Mouse (Mus musculus): ENCODE results near the gene Pknox2. TPM values are rescaled to one million over a fixed set of nuclear protein-coding genes. Genes with fewer than 3 reads are reported as not detected.

The Pknox2 gene
- total RNA-seq, 2 experiments from 2014 or later = not detected

DNA sequence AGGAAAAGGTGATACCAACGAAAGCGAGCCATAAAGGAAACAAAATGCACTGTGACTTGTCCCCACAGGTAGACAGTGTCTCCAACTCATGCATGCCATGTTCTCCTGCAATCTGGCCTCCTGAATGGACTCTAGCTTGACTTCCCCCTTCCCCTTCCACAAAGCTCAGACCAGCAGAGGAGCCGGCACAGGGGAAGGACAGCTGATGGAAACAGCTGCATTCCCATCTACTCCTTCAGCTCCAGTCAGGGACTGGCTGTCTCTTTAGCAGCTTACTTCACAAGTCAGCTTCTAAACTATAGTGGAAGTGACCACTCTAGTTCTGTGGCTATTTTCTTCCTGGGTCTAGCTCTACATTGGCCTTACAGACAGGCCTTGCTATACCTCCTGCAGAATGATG lies 43.0 kb downstream of the Pknox2 start:
- no peak for ATAC-seq (replicated peaks; ENCODE audit: poor library complexity, severe bottlenecking)

DNA sequence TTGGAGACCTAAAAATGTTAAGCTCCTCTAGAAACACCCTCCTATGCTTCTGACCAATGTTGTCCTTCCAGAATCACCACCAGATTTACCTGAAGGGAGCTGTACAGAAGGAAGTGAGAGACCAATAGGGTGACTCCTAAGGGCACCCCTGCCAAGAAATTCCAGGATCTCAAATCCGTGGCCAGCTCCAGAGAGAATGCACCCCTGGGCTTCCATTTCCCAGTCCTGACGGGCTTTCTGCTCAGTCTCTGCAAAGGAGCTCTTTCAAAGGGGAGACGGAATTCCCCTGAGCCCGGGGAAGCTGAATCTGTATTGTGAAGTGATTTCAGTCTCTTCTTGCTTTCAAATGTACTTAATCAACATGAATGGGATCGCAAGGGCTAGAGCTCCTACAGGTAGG lies 43.4 kb downstream of the Pknox2 start:
- no peak for ATAC-seq (replicated peaks; ENCODE audit: poor library complexity, severe bottlenecking)

DNA sequence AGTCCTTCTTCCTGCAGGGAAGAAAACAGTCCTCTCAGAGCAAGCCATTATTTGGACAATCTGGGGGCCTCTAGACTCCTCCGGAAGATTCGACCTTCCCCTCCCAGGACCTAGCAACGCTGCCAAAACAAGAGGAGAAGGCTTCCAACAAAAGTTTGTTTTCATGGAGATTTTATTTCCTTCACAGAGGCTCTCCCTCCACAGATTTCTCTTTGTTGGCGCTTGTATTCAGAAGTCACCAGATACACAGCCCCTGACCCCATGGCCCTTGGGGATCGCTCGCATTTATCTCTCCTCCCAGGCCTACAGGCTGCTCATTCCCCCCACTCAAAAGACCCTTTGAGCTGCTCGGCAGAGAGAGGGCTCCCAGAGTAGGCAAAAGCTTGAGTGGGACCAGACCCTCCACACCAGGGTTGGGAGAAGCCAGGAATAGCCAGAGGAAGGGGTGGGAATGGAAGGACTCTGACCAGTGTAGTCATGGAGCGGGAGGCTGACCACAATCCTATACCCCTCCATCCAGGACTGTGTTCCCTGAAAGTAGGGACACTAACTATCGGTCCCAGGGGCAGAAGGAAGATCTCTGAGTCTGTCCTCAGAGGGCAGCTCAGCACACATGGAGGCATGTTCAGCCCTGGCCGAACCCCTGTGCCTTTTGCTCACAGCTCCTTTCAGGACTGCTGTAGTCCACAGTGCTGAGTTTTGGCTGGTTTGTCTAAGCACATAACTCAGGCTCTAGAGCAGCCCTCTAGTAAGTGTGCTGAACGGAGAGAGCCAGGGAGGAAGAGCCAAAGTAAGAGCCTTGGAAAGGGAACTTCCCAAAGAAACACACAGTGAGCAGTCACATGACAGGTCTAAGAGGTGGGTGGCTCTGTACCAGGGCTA lies 45.9 kb downstream of the Pknox2 start:
- ATAC-seq (replicated peaks; ENCODE audit: poor library complexity, severe bottlenecking) = no peak

DNA sequence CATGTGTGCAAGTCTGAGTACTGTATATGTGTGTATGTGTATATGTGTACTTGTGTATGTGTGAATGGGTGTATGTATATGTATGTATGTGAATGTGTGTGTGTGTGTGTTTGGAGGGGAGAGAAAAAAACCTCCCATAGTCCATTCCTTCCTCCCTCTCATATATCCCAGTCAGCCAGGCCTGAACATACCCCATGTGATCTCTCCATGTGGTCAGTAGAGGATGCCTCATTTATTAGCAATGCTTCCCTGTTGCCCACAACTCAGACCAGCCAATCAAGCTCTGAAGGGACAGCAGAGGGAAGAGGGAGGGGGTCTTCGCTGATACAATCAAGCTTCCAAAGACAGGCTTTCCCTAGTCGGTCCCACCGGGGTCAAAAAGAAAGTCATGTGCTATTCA lies 47.6 kb downstream of the Pknox2 start:
- no peak for ATAC-seq (replicated peaks; ENCODE audit: poor library complexity, severe bottlenecking)

DNA sequence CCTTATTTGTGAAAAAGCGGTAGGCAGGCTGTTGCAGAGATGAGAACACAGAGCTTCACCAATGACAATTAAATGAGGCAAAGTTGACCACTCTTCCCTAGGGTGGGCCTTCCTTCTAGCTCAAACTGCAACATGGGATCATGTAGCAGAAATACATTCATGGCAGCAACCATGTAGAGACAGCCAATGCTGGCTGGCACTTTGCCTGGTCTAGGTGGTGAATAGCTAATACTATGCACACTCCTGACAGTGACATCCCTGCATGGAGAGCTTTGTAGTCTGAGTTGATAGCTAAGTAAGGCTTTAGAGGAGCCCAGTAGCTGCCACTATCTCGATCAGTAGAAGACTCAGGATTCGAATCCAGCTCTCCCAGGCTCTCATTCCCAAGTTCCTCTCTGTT lies 48.6 kb downstream of the Pknox2 start:
- no peak for ATAC-seq (replicated peaks; ENCODE audit: poor library complexity, severe bottlenecking)

DNA sequence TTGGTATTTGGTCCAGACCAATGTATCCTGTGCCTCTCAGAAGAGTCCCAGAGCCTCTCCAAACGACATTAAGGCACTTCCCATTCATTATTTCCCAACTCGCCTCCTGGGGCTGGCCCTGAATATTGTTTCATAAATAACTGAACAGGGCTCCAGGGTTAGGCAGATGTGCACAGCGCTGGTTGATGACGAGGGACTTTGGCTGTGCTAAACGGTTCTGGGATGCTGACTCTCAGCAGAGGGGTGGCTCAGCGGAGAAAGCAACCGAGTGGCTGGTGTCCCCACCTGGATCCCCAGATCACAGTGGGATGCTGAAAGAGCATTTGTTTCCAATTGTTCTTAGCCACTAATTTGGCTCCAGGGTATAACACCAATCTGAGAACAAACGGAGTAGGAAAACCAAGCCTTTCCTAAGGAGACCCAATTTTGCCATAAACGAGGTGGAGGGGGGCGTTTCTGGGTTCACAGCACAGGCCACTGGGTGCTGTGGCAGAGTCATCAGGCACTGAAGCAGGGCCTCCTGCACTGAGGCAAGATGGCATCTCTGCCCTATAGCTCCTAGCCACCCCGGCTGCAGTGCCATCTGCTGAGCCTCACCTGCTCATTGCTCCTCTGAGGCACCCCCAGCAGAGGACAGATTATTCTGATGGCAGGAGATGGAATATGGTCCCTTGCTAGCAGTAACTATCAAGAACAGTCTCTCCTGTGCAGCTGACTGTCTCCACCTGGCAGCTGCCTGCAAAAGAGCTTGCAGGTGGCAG lies 52.8 kb downstream of the Pknox2 start:
- ATAC-seq (replicated peaks; ENCODE audit: poor library complexity, severe bottlenecking) = no peak

DNA sequence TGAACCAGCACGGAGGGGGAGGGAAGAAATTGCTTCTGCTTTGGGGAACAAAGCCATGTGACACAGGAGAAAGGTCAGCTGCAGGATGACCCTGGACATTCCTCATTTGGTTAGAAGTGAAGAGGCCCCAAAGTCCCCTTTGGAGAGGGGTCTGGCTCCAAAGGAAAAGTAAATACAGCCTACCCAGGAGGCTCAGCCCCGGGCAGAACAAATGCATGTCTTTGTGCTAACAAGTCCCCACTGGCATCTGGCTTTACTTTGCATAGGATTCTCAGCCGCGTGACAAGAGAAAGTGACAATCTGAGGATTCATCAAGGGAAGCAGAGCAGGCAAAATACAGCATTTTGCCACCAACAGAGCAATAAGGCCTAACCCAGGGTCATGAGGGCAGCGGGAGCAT lies 54.1 kb downstream of the Pknox2 start:
- no peak for ATAC-seq (replicated peaks; ENCODE audit: poor library complexity, severe bottlenecking)

DNA sequence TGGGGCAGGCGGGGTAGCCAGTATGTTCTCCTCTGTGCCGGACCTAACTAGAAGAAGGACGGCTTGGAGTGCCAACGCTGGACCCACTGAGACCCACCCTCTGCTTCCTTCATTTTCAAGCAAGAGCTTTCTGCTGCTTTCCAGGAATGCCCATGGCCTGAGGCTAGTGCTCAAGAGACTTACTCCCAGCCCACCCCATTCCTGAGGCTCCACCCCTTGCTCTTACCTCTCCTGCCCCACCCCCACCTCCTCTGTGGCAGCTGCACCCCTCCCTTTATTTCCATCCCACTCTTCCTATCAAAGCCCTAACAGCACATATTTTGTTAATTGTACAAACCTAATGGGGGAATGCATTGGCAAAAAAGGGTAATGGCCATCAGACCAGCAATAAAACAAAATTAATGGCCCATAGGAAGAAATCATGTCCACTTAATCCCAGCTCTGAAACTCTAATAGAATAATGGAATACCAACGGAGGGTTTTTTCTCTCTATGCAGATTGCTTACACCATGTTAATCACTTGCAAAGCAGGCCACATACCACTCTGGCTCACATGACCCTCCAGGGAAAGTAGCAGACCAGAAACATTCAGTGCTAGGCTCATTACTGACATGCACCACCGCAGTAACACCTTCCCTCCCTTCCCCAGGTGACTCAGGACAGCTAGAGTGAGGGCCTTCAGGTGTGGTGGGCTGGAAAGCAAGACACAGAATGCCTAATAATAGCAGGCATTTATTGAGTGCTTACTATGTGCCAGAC lies 57.1 kb downstream of the Pknox2 start:
- ATAC-seq (replicated peaks; ENCODE audit: poor library complexity, severe bottlenecking) = no peak

DNA sequence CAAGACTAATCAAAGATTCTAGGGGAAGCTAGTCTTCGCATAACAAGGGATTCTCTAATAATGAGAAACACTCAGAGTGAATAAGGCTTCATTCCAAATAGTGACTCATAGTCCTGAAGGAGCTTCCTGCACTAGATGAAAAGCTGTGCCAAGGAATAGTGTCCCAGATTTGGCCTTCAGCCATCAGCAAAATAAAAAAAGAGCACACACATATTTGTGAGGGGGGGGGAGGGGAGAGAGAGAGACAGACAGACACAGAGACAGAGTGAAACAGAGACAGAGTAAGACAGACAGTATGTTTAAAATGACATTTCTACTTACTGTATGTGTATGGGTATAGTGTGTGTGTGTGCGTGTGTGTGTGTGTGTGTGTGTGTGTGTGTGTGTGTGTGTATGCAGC lies 61.8 kb downstream of the Pknox2 start:
- no peak for ATAC-seq (replicated peaks; ENCODE audit: poor library complexity, severe bottlenecking)

DNA sequence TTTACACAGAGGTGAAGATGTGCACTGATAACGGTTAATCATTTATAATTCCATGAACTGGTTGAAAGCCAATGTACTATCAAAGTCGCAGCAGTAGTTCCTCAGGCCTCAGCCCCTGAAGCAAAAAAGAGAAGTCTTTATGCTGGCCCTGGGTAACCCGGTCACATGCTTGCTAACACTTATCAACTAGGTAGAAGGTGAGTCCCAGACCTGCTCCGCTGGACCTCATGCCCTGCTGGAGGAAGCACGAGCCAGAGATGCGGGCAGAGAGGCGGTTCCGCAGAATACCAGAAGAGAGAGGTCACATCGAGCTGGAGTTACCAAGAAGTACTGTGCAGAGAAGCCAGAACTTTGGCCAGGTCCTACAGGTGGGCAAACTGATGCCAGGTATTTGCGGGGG lies 65.0 kb downstream of the Pknox2 start:
- ATAC-seq (replicated peaks; ENCODE audit: poor library complexity, severe bottlenecking) = no peak

DNA sequence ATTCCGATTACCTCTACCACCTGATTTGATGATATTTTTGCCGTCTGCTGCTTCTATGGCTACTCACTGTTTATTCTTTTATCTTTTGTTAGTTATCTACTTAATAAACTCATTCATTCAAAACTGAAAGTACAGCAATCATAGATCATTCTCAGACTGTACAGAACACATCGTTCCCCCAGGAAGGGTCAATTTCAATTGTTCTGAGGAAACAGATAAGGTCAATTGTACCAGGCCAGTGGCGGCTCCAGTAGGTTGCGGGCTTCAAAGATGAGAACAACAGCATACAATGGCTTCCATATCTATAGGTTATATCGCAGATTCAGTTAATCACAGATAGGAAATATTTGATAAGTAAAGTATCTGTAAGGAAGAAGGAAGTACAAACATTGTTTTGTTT lies 66.9 kb downstream of the Pknox2 start:
- no peak for ATAC-seq (replicated peaks; ENCODE audit: poor library complexity, severe bottlenecking)

DNA sequence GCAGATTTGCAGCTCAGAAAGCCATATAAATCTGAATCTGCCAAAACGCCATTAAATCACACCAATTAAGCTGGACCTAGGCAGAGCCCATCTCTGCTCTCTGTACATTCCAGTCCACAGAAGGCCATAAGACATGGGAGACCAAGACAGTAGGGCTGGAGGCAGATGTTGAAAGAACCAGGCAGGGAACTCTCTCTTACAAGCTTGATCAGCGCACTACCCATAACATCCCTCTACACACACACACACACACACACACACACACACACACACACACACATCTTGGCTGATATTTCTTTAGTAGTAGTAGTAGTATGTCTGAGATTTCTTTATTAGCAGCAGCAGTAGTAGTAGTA lies 70.2 kb downstream of the Pknox2 start:
- no peak for ATAC-seq (replicated peaks; ENCODE audit: poor library complexity, severe bottlenecking)

DNA sequence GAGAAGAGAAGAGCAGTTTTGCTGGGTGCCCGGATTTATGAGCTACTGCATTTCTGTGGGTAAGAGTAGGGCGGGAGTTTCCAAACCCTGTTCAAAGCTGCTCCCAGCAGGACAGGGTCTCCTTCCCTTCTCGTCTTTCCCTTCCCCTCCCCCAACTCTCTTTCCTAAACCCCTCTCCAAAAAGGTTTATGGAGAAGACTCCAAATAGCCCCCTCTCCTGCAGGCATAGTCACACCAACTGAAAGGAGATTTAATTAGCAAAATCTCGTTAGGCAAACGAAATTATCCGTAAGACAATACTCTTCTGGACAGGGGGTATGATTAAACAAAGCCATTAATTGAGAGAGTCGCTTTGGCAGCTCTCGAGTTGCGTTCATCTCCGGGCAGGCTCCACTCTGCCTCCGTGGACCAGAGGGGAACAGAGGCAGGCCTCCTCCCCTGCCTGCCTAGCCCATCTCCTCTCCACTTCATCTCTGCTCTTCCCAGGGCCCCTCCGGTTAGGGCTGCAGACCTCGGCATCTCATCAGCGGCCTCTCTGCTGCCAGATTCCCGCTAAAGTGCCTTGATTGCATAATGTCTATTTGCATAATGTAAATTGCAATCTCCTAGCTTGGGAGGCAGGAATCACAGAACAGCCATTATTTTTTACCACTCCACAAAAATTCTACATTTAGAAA lies 70.7 kb downstream of the Pknox2 start:
- ATAC-seq (replicated peaks; ENCODE audit: poor library complexity, severe bottlenecking) = no peak

DNA sequence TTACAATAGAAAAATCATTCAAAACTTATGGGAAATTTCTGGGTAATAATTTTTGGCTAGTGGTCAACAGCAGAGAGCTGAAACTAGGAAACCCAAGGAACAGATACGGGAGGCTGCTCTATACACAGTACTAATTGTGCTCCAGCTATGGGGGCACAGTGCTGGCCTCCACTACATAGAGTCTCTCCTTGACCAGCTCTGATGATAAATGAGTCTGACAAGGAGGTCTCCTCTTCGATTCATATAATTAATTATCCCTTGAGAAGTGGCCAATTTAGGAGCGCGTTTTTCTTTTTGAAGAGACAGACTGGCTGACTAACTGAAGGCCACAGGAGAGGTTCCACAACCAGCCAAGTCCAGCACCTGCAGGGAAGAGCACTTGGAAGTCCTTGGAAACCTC lies 71.3 kb downstream of the Pknox2 start:
- ATAC-seq (replicated peaks; ENCODE audit: poor library complexity, severe bottlenecking) = no peak

DNA sequence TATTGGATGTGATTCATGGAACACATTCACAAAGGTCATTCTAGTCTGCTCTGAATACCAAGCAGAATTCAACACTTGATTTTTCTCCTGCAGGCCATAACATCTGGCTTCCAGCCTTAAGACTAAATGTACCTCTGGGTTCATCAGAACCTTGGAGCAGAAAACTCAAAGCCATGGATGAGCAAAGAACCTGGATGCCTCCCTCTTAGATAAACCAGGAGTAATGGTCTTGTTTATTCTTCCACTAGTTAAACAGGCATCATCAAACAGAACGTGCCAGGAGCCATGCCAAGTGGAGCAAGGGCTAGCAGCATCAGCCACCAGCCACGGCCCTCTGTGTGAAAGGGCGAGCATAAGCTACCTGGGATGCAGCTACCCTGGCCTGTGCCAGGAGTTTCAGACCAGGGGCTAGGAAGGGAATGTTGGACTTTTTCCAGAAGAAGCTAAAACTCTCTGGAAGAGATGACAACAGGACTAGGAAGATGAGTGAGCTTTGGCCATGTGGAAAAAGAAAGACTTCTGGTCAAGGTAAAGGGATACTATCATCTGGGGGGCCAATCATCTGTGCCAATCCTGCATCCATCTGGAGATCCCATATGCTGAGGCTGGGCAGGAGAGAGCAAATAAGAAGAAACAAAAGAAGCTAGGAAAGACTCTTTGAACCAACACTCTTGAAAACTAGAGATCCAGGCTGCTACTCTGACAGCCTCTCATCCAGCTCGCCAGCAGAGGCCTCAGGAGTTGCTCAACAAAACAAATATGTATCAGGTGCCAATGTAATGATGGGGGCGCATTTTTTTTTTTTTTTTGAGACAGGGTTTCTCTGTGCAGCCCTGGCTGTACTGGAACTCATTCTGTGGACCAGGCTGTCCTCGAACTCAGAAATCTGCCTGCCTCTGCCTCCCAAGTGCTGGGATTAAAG lies 77.6 kb downstream of the Pknox2 start:
- no peak for ATAC-seq (replicated peaks; ENCODE audit: poor library complexity, severe bottlenecking)

DNA sequence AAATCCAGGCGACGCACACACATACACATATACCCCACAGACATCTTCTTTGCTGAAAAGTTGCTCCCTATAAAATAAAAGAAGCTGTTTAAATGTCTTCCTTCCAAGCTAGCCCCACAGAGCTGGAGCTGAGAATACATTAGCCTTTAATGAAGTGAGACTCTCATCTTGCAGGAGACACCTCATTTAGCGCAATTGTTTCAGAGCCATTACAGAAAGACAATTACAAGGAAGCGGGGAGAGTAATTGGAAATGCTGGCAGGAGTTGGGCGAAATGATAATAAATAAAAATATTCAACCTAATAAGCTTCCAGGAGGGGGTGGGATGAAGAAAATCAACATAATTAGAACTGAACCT lies 79.8 kb downstream of the Pknox2 start:
- no peak for ATAC-seq (replicated peaks; ENCODE audit: poor library complexity, severe bottlenecking)

DNA sequence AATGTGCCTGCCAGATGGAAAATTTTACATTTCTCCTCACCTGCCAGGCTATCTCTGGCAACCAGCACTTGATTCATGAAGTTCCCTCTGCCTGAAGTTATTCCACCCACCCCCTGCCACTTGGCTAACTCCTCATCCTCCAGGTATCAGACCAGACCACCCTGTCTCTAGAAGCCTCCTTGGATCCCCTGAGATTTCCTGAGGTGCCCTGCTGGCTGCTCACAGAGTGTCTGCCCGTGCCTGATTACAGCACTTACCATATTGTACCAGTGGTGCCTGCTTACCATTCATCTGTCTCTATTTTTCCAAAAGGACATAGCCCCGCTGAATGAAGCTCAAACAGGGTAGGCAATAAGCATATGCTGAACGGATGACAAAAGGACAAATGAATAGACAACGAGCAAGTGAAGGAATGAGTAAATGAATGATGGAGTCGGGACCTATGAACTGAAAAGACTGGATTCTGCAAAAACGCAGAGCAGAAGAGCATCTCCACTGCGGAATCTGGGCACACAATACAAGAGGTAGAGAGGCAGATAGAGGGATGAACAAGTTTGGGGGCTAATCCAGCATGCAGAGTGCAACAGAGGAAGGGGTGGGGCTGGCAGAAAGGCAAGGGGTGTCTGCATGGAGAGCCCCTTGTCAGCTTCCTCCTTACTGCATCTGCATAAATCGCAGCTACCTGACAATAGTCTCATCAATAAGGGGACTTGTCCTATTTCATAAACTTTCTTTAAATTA lies 80.3 kb downstream of the Pknox2 start:
- no peak for ATAC-seq (replicated peaks; ENCODE audit: poor library complexity, severe bottlenecking)

DNA sequence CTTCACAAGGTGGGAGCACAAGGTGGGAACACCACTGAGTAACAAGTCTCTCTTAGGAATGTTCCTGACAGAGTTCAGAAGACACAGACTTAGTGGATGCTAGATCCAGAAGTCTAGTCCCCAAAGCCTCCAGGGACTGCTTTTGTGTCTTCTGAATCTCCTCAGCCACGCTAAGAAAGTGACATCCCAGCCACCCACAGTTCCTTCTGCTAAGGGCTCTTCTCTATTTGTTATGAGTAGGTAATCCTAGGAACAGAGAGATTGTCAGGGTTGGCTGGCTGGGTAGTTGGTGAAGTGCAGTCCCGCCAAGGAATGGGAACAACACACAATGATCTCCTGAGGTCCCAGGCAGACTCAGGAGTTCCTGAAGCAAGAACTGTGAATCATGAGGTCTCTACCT lies 85.6 kb downstream of the Pknox2 start:
- no peak for ATAC-seq (replicated peaks; ENCODE audit: poor library complexity, severe bottlenecking)

DNA sequence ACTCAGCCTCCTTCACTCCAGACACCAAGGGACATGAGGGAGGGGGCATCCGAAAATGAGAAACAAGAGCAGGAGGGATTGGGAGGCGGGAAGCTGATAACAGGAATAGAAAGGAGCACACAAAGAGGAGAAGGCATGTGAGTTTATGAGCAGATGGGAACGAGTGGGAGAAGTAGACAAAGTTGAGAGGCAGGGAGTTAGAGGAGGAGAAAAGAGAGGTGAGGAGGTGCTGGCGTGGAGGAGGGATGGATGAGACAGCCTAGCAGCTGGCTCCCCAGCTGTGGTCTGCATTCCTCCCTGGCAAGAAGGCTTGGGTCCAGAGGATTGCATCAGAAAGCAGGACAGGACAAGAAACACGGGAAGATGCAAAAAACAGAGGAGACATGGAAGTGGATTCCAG lies 92.5 kb downstream of the Pknox2 start:
- no peak for ATAC-seq (replicated peaks; ENCODE audit: poor library complexity, severe bottlenecking)

Measured in granulocyte monocyte progenitor cell, adult 5-6 weeks (primary cell).